Mouse (Mus musculus): ENCODE results near the gene Sprr1b. TPM values are rescaled to one million over a fixed set of nuclear protein-coding genes. Genes with fewer than 3 reads are reported as not detected.
"Not testable (repeated sequence)": the region's sequence is repeated elsewhere in the genome, so short reads cannot be mapped to it uniquely, and the experiment has no call there.

Gene Sprr1b
- not detected for total RNA-seq (2021)
- long read RNA-seq, experiment 1, result 0 reads
- long read RNA-seq, experiment 2, result 0 reads

DNA sequence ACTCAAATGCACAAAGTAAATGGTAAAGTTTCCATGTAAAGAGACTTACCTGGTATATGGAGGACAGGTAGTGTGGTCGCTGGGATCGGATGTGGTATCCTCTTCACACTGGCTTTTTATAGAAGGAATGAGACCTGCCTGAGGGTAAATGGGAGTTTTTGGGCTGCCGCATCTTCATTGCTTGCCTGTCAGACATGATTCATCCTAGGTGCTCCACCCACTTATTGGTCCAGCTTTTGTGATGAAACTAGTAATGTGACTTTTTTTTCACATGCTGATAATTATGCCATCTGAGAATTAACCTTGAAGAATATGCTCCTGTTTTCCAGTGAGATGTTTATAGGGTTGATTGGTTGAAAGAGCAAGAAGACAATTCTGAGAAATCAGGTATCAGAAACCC lies at the start of gene Sprr1b:
Sprr1b (minus strand) TSS at position 101 of the 400 bp plus-strand sequence.
- DNase-seq, result no peak
- intact Hi-C loops (cut with DNase I), result no loop called here

DNA sequence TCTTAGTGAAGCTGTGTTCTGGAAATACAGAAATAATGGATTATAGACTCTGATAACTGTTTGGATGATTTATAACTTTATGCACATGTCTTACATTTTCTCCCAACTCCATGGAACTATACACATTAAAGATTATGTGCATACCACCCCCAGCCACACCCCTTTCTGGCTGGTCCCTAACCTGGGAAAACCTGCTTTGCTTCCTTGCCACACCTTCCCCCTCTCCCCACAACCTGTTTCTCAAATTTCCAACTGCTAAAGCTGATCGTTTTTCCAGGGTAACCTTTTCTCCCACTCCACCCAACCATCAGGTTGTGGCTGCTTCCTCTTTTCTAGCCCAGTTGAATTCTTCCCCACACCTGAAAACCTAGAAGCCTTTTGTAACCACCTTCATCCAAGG lies 47.7 kb upstream of the Sprr1b start:
- no peak for DNase-seq
- intact Hi-C loops (cut with DNase I), result no loop called here

DNA sequence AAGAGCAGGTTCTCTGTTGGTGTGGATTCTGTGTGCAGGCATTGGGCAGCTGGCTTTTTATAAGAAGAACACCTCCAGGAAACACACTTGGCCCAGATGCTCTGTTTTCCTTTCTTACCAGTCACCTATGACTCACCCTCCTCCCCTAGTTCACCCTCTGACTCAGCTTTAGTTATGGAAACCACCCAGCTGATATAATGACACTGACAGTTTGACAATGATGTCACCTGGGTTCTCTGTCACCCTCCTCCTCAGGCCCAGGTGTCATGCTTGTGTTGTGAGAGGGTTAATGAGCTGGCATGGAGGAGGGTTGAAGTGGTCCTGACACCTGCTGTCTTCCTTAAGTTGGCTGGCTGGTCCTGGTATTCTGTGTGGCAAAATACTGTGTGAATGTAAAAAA lies 47.3 kb upstream of the Sprr1b start, which contains the start of gene Sprr1a:
Sprr1a (minus strand) TSS at position 33 of the 400 bp plus-strand sequence.
- DNase-seq, result no peak
- intact Hi-C loops (cut with DNase I), result no loop called here

DNA sequence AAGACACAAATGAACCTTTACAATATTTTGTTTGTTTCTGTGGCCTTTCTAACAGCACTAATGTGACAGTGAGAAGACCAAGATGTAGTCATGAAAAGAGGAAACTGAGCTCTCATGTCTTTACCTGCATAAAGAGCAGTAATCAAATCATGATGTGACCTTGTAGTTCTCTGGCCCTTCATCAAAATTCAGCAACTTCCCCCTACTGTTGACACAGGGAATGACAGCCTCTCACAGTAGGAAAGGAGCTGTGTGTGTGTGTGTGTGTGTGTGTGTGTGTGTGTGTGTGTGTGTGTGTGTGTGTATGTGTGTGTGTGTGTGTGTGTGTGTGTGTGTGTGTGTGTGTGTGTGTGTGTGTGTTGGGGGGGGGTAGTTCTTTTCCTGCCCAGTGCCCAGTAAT lies 42.7 kb upstream of the Sprr1b start:
- intact Hi-C loops (cut with DNase I); DNase-seq: not testable (repeated sequence)

DNA sequence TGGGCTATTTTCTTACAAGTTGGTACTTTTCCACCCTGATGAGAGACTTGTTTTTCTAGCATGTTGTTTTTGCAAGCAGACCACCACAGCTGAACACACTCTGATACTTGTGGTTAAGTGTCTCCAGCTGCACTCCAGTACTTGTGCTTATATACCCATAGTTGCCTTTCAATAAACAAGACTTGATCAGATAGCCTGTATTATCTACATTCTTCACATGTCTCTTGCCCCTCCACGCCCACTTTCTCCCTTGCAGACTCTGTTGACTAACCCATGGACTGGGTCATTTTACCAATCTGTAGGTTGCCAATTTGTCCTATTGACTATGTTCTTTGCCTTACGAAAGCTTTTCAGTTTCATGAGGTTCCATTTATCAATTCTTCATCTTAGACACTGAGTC lies 31.5 kb upstream of the Sprr1b start:
- intact Hi-C loops (cut with DNase I), result no loop called here
- DNase-seq, result no peak

DNA sequence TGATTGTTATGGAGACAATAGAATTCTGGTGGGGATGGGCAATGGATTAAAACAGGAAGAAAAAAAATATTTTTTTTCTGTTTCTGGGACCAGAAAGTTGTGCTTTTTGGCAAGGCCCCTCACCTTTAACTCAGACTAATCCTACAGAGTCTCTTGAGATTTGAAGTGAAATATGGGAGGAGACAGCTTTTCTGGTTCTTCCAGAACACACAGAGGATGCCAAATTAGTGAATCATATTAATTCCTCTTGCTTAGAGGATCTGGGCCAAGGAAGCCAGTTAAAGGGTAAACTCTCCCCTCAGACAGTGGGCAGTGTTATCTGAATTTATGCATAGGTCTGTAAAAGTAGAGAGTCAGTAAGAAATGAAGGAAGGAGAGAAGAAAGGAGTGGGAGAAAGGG lies 28.8 kb upstream of the Sprr1b start:
- intact Hi-C loops (cut with DNase I), result no loop called here
- no peak for DNase-seq

DNA sequence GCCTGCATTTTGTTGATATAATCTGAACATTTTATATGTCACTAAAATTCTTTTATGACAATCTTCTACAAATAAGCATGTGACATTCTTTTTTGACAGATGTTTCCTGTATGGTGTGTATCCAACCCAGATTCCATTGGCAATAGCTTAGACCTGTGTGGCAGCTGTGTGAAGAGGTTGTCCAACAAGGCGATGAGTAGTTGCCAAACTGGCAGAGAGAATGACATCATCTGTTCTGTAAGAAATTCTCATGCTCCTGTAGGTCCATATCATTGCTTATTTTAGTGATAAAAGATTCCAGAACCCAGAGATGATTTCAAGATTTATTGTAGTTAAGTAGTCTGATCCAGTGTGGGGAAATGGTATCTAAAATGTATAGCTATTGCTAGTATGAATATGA lies 28.0 kb upstream of the Sprr1b start:
- no peak for DNase-seq
- intact Hi-C loops (cut with DNase I), result no loop called here

DNA sequence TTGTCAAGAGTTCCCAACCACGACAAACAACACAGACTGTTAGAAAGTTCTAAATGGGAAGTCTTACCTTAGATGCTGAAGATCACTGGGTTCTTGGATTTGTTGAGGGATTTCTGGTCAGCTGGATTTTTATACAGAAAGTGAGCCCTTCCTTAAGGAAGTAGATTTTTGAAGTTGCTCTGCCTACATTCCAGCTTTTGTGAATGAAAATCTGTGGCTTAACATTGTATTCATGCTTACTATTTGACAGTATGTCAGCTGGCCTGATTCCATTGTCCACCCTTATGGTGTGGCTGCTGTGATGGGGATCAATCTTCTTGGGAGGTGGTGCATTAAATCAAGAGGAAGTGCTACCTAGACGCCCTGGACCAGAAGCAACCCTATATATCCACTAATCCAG lies 20.0 kb upstream of the Sprr1b start, which contains the start of gene Sprr3:
Sprr3 (minus strand) TSS at position 101 of the 400 bp plus-strand sequence.
- intact Hi-C loops (cut with DNase I), result no loop called here
- no peak for DNase-seq

DNA sequence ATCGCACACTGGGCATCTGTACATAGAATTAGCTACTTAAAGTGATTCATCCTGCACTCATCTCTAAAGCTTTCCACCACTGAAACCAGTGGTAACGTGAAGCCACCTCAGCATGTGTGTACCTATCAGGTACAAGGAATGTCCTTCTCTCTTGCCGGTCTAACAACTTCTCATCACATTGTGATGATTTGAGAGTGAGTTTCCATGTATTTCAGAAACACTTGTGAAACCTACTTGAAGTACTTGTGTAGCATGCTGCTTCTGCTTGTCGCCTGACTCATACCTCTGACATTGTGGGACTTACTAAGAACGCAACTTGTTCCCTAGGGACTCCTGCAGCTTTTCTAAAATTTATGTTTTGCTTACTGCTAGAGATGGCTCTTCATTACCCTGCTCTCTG lies 16.6 kb upstream of the Sprr1b start:
- intact Hi-C loops (cut with DNase I), result no loop called here
- DNase-seq, result no peak

DNA sequence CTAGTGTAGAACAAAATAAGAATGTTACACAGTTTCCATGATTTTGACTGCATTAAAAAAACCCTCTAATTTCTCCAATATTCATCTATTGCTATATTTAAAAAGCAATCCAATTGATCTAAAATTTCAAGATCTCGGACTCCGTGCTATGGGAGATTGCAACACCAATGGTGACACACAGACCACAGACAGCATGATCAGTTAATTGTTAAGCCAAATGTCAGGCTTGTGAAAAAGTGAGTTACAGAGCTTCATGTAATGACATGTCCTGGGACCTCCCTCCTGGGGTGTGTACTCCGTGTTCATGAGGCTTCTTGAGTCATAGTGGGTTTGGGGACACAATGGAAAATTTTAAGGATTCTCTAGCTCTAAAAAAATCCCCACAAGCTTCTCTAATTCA lies 1.6 kb upstream of the Sprr1b start:
- no peak for DNase-seq

DNA sequence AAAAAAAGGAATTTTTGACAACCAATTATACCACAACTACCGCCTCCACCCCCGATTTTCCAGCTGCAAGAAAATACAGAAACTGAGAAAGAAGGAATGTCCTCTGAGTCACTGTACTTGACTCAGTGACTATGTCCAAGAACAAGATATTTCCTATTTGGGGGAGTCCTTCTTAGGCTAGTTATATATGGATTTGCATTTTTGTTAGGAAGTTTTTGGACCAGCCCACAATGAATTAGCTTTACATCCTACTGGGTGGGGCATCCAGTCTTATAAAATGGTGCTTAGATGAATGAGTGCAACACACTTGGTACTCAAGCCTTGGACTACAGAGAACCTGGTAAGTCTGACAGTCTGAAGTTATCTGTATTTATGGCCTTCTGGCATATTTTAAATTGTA lies 6.3 kb downstream of the Sprr1b start, which contains the start of gene Sprr2k:
Sprr2k (plus strand) TSS at position 301 of the 400 bp plus-strand sequence.
- DNase-seq, result no peak
- intact Hi-C loops (cut with DNase I), result no loop called here

More for the DNA sequence above, 1.6 kb upstream of the Sprr1b start:
- intact Hi-C loops (cut with DNase I), result no loop called here

DNA sequence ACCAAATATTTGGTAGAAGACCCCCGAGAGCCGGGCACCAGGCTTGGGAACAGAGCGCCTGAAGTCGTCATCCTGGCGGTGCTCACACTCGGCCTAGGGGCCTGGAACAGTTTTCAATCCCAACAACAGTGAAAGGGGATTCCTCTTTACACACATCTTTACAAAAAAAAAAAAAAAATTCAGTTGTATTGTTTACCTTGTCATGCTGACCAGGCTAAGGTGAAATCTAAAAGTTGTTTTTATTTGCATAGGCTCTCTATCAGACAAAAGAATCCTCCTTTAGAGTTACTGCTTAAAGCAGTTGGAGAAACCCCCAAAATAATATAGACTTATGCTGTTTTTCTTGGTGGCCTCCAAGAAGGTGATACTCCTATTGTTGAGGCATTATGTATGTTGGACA lies 9.3 kb downstream of the Sprr1b start, which contains the start of gene Gm9774:
Gm9774 (minus strand) TSS at position 101 of the 400 bp plus-strand sequence.
- intact Hi-C loops (cut with DNase I), result no loop called here
- DNase-seq, result no peak

DNA sequence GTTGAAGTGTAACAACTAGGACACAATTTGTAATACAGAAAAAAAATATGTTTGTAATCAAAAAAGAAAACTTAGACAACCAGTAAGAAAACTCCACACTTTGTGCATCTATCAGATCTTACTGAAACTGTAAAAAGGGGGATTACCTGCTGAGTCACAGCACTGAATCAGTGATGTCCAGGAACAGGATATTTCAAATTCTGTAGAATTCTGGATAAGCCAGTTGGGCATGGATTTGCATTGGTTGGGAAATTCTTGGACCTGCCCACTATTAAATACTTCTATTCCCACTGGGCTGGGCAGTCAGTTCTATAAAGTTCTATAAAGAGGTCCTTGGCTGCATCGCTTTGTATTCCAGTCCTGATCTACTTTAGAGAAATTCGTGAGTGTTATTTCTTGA lies 20.8 kb downstream of the Sprr1b start, which contains the start of gene Sprr2j-ps:
Sprr2j-ps (plus strand) TSS at position 301 of the 400 bp plus-strand sequence.
- intact Hi-C loops (cut with DNase I), result no loop called here
- no peak for DNase-seq

DNA sequence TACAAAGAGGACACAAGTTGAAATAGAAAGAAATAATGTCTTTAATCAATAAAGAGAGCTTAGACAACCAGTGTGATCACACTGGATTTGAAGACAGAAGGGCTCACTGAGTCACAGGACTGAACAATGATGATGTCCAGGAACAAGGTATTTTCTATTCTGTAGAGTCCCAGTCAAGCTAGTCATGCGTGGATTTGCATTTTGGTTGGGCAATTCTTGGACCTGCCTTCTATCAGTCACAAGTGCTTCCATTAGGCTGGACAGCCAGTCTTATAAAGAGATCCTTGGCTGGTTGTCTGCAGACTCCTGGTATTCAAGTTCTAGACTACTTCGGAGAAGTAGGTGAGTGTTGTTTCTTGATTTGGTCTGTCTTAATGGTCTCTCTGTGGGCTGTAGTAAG lies 30.9 kb downstream of the Sprr1b start, which contains the start of gene Sprr2i:
Sprr2i (plus strand) TSS at position 301 of the 400 bp plus-strand sequence.
- intact Hi-C loops (cut with DNase I), result no loop called here

DNA sequence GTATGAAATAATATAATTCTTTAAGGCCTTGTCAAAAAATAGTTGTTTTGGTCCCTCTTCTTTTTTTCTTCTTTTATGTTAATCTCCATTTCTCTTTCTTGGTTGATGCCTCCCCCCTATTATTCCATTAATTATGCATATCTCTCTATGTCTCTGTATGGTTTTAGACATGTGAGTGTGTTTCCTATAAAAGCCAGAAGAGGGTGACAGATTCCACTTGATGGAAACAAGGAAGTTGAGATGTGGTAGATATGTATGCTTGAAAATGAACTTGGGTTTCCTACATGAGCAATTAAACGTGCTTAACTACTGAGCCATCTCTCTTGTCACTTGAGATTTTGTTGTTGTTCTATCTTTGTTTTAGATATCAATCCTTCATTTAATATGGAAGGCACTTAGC lies 44.3 kb downstream of the Sprr1b start:
- intact Hi-C loops (cut with DNase I), result no loop called here
- no peak for DNase-seq

More for the DNA sequence above, 30.9 kb downstream of the Sprr1b start, which contains the start of gene Sprr2i:
- no peak for DNase-seq

Other genes starting within 250 kb of the Sprr1b start
- gene Sprr2a1, start 223.0 kb downstream of the Sprr1b start, total RNA-seq (2021), result not detected
- gene Sprr2a2, start 222.9 kb downstream of the Sprr1b start, total RNA-seq (2021), result not detected
- not detected for gene Sprr2a3, start 153.4 kb downstream of the Sprr1b start, total RNA-seq (2021)
- not detected for gene Sprr2b, start 122.2 kb downstream of the Sprr1b start, total RNA-seq (2021)
- gene Sprr2d, start 99.6 kb downstream of the Sprr1b start, total RNA-seq (2021), result not detected
- gene Sprr2e, start 86.6 kb downstream of the Sprr1b start, total RNA-seq (2021), result not detected
- gene Sprr2f, start 73.6 kb downstream of the Sprr1b start, total RNA-seq (2021), result not detected
- not detected for gene Sprr2h, start 53.1 kb downstream of the Sprr1b start, total RNA-seq (2021)
- gene Sprr2i, start 30.8 kb downstream of the Sprr1b start, total RNA-seq (2021), result not detected
- not detected for gene Sprr2j-ps, start 20.7 kb downstream of the Sprr1b start, total RNA-seq (2021)
- gene Gm9774, start 9.4 kb downstream of the Sprr1b start, total RNA-seq (2021), result 1 to 10 TPM; 2.2 to 2.9 TPM
- gene Sprr2k, start 6.2 kb downstream of the Sprr1b start, total RNA-seq (2021), result not detected
- gene Sprr3, start 19.9 kb upstream of the Sprr1b start, total RNA-seq (2021), result not detected
- not detected for gene Sprr1a, start 47.1 kb upstream of the Sprr1b start, total RNA-seq (2021)
- gene Sprr4, start 61.7 kb upstream of the Sprr1b start, total RNA-seq (2021), result not detected
- gene 2310046K23Rik, start 95.7 kb upstream of the Sprr1b start, total RNA-seq (2021), result not detected
- gene Ivl, start 134.9 kb upstream of the Sprr1b start, total RNA-seq (2021), result not detected
- gene Smcp, start 150.2 kb upstream of the Sprr1b start, total RNA-seq (2021), result not detected
- gene 2210017I01Rik, start 168.7 kb upstream of the Sprr1b start, total RNA-seq (2021), result not detected
- gene Lce6a, start 182.9 kb upstream of the Sprr1b start, total RNA-seq (2021), result not detected
- not detected for gene Lce1a1, start 209.5 kb upstream of the Sprr1b start, total RNA-seq (2021)
- gene Lce1b, start 218.1 kb upstream of the Sprr1b start, total RNA-seq (2021), result not detected
- not detected for gene Lce1a2, start 231.5 kb upstream of the Sprr1b start, total RNA-seq (2021)
- gene Lce1c, start 240.5 kb upstream of the Sprr1b start, total RNA-seq (2021), result not detected
- not detected for gene Lce1d, start 248.4 kb upstream of the Sprr1b start, total RNA-seq (2021)

Data from gastrocnemius, postnatal 36 days (tissue).